Mouse (Mus musculus) adrenal gland, adult 2 months (tissue): ENCODE measurements at regions not wholly inside any gene's neighbourhood (a gene's known extent, or its start where the extent isn't known, plus 50 kb on each side); places are given as distances from the start of the nearest gene placed in this dataset.

Source experiments
- DNase-seq: peaks from one replicate; pipeline ENCODE4 v3.0.0; 2021

DNA sequence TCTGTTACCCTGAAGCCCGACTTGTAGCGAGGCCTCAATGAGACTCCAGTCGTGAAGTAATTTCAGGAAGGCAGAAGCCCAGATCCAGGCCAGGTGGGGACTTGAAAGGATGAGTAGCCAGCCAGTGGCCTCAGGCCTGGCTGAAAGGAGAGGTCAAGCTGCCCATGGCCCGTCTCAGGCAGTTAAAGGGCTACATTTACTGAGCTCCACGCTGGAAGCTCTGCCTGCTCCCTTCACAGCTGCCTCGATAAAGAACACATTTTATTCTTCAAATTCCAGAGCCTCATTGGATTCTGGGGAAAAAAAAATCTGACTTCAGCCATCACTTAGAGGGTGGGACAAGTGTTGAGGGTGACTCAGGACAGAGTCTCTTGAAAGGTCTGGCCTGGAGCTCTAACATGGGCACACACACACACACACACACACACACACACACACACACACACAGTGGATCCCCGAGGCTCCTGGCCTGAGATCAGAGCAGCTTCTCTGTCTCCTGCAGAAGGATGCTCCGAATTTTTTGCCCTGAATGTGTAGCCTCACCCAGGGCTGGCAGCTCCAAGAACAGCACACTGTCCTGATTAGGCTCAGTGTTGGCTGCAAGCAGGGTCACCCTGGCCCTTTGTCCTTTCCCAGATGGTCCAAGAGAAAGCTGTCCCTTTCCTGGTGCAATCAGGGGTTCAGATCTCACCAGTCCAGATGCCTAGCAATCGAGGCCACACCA lies 53.0 kb downstream of the Gadd45g start:
- peak; percentile 47 for DNase-seq

DNA sequence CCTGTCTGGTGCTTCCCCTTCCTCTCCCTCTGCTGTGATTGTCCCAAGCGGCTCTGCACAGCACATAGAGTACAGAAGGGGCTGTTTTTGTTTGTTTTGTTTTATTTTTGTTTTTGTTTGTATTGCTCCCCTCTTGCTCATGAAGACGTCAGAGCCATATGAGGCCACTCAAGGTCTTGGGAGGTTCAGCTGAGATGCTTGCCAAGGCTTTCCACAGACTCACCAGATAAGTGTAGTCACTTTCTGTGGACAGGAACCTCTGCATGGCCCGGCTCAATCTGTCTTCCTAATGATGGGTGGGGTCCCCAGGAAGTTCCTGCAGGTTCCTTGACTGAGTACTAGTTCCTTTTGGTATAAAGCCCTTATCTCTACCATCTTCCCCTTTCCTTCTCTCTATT lies 53.6 kb downstream of the Gadd45g start:
- peak; percentile 63 for DNase-seq

DNA sequence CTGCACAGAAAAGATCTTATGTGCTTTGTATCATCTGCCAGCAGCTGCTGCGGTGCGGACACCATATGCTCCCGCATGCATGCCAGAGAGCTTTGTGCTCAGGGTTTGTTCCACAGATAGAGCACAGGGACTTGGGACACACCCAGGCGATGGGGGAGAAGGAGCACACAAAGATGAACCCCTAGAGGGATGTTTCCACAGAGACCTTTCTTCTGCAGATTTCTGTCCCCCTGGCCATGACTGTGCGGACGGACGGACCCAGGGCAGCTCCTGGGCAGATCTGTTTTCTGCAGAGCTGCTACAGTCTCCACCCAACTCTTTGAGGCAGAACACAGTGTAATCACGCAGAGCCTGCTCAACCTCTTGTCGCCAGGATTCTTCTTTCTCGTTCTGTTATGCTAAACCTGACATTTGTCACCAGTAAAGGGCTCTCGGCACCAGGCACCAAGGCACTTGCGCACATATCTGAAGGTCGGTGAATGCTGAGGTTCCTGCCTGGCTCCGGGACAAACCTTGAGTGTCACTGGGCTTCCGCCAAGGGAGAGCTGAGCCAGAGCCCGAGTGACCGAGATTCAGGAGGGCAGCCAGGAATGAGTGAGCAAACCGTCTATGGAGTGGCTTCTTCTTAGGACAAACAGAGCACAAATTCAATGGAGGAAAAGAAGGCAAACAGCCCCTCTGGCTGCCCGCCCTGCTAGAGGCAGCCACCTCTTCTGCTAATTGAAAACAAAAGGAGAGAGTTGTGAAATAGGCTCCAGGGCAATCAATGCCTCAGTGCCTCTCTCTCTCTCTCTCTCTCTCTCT lies 56.2 kb downstream of the Gadd45g start:
- peak; percentile 96 for DNase-seq

DNA sequence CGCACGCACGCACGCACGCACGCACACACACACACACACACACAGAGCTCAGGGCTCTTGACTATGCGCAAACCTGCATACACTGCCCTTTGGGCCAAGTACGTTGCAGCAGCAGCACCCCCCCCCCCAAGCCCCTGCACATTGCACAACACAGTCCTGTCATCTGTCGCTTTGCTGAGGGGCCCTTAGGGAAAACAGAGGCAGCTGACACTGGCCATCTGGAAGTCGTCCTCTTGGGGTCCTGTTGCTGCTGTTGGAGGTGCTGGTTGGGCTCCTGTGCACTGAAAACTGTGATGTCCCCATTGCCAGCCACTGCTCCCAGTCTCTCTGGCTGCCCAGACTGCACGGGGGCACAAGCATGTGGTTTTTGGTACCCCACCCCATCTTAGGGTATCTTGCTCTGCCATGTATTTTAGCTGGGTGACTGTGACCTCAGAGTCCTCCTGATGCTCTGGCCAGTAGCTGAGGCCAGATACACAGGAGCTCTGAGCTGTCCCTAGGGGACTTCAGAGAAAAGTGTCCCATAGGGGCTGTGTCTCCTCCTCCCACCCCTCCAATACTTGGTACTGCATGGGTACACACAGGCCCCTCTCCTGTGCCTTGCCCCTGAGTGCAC lies 57.0 kb downstream of the Gadd45g start:
- DNase-seq, result peak; percentile 30

DNA sequence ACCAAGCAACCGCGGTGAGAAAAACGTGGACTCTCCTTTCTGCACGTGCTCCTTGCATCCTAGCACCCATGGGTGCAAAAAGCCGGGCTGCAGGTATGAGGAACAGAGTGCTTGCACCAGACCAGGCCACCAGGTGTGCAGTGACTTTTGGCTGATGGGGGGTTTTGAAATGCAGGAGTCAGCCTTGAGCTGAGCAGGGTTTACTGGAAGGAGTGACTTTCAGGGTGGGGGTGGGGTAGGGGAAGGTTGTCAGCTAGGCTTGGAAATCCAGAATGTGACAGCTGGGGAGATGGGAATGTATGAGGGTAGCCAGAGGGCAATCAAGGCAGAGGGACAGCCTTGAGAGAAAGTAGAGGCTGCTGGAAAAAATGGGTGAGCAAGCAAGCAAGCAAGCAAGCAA lies 58.8 kb downstream of the Gadd45g start:
- DNase-seq, result no peak

DNA sequence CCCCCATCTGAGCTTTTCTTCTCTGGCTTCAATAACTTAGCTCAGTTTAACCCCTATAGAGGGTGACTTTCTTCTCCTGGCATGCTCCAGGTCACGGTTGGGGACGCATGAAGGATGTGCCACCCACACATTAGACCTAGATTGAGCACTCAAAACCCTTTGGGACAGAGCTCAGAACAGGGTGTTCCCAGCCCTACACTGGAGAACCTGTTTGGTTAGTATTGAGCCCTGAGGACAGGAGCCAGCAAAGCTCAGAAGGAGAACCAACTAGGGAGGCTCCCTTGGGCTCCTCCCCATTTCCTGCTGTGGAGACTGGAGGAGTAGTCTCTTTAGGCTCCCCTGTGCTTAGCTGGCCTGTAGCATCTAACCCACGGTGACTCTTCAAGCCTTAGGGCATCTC lies 59.6 kb downstream of the Gadd45g start:
- DNase-seq, result no peak

DNA sequence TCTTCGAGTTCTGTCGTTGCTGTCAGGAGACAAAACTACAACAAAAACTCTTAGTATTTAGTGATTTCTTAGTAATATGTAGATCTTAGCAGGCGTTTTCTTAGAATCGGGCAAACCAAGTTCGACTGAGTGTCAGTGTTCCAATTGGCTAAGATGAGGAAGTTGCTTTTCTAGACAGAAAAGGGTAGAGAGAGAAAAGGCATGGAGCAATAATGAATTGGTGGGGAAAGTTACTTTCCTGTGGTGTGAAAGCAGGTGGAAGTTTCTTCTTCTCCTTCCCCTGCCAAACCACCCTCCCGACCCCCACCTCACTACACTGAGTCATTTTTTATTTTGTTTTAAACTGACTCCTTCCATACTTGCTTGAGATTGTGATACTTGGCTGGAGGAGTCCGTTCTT lies 62.0 kb downstream of the Gadd45g start:
- DNase-seq, result no peak

DNA sequence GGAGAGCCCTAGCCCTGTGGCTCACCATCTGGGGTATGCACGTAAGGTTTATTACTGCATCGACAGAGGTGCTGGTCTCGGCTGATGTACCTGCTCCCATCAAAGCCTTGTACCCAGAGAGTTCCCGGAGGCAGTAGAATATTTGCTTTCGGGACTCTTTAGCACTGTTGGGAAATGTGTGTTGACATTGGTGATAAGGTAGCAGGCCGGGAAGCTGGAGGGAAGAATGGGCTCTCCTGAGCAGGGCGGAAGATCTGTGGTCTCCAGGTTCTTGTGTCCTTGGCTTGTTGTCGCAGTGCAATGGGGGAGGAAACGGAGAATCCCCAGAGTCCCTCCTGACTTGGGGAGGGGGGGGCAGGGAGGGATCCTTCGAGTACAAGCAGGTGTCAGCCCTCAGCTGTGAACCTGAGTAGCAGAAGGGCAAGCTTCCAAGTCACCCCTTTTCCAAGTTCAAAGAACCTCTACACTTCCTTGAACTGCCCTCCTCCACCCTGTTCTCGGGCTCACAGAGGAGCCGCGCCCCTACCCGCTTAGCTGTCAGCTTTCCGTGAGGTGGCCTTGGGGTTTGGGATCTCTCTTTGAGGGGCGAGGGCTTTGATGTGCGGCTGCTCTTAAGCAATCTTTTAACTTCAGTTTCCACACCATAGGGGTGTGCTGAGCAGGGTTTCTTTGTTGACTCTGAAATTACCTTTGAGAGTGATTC lies 65.0 kb downstream of the Gadd45g start:
- DNase-seq, result peak; percentile 40

DNA sequence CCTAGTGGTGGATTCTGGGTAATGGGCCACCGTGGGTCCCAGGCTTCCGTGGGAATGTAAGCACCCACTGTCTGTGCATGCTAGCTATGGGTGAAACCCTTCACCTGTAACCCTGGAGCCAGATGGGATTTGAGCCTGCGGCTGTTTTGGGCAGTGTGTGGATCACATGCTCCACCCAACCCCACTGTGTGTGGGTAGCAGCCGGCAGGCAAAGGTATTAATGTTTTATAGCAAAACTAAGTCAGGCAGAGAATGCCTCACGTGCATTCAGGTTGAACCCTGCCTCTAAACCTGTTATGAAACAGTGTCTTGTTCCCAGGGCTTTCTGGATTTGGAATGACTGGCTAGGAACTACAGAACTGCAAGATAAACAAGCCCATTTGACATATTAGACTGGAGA lies 66.0 kb downstream of the Gadd45g start:
- peak; percentile 1 for DNase-seq

DNA sequence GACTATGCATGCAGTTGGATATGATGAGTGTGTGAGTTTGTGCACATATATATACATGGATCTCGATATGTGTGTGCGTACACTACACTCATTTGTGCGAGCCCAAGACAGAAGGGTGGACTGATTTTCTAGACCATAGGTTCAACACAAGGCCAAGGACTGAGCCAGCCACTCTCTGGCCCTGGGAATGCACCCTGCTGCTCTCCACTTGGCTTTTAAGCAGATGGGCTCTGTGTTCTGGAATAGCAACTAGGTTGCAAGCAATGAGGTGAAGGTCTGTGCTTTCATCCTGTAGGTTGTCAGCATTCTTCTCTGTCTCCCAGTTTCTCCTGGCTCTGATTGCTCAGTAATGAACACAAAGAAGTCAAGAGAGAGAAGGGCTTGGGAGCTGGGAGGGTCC lies 66.5 kb downstream of the Gadd45g start:
- peak; percentile 1 for DNase-seq

DNA sequence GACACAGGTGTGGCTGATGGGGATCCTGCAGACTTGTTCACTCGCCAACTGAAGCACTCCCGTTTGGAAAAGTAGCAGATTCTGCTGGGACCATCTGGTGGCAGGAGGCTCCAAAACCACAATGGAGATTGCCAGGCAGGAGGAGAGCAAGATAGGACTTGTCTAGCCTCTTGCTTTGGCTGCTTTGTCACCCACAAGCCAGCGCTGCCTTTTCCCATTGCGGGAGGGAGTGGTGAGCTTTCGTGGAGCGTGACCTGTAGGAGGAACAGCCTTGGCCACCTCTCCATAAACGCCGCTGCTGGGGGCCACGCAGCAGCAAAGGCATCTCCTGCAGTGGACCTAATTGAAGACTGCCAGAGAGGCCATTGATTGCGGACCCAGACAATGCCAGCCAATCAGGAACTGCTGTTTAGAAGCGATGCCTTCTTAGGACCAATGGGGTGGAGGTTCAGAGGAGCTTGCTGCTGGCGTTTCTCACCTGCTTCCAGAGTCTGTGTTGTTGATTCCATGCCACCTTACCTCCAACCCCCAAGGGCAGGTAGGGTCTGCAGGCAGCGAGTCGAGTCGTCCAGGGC lies 70.3 kb downstream of the Gadd45g start:
- DNase-seq, result no peak

DNA sequence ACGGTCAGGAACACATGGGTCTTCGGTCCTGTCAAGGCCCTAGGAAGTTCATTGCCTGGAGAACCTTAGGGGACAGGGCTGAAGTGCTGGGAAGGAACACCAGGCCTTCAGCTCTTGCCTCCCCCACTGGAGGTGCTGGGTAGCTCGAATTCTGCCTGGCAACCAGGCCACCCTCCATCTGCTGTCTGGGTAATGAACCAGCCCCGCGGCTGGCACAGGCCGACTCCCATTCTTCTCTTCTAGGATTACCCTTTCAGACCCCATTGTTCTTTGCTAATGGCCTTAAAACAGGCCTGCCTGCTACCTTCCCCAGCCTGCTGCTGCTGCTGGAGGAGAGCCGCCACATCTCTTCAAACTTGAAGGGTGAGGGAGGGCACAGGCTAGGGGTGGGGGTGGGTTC lies 71.2 kb downstream of the Gadd45g start:
- DNase-seq, result no peak

DNA sequence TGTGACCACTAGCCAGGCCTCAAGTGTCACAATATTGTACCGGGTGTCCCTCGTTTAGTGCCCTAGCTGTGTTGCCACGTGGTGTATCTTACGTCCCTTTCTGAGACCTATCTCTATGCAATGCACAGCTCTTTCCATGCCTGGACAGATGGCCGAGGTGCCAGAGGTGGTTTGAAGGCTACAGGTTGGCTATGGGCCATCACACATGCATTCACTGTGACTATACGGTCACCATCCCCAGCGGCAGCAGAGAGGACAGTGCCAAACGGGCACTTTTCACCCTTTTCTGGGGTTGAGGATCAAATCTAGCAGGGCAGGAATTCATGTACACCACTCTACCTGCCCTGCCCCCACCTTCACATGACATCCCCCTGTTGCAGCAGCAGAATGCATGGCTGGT lies 71.6 kb downstream of the Gadd45g start:
- DNase-seq, result no peak

DNA sequence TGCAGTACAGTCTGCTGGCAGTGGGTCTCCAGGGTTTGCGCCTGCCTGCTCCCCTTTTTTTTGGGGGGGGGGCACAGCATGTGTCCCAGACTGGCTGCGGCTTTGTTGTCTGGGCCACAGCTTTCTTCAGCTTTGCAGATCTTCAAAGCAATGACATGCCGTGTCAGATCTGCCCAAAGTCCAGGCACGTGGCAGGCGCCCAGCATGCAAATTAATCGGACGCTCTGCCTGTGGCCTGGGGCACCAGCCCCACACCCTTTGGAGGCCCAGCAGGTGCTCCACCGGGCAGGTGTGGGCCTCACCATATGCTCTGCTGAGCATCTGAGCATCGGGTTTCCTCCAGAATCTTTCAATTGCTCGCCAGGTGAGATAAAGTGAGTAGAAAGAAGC lies 72.3 kb downstream of the Gadd45g start:
- DNase-seq, result no peak

DNA sequence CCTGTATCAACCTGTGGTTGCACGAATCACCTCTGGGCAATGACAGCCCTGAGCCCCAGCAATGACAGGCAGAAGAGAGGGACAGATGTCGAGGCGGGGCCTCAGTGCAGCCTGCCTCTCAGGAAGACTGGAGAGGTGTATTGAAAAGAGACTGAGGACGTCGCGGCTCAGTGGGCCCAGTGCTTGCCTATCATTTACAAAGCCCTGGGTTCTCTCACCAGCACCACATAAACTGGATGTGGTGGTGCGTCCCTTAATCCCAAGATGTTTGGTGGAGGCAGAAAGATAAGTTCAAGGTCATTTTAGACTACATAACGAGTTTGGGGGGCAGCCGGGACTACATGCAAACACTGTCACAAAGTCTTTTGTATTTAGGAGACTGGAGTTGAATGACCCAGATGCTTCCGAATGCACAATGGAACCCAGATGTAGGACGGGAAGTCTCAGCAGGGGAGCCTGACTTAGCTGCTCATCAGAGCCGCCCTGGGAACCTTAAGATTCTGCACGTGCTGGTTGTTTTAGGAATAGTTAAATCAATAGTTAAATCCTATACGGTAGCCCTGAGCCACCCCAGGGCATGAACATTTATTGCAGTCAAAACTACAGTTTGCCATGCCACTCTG lies 72.8 kb downstream of the Gadd45g start:
- DNase-seq, result no peak

DNA sequence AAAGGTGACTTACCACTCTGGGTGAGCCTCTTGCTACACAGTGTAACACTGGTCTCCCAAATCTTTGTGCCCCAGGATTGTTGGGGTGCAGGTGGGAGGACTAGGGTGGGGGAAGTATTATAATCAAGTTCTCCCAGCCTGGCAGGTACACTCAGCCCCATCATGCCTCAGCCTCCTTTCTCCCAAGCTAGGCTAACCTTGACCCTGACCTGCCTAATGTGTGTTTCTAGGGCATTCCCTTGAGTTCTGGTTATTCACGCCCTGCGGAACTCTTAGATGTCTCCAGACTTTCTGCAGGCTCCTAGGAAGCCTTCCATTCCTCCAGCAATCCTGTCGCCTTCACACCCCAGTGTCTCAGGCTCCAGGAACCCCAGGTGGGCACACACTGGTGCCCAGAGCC lies 73.5 kb downstream of the Gadd45g start:
- DNase-seq, result no peak

DNA sequence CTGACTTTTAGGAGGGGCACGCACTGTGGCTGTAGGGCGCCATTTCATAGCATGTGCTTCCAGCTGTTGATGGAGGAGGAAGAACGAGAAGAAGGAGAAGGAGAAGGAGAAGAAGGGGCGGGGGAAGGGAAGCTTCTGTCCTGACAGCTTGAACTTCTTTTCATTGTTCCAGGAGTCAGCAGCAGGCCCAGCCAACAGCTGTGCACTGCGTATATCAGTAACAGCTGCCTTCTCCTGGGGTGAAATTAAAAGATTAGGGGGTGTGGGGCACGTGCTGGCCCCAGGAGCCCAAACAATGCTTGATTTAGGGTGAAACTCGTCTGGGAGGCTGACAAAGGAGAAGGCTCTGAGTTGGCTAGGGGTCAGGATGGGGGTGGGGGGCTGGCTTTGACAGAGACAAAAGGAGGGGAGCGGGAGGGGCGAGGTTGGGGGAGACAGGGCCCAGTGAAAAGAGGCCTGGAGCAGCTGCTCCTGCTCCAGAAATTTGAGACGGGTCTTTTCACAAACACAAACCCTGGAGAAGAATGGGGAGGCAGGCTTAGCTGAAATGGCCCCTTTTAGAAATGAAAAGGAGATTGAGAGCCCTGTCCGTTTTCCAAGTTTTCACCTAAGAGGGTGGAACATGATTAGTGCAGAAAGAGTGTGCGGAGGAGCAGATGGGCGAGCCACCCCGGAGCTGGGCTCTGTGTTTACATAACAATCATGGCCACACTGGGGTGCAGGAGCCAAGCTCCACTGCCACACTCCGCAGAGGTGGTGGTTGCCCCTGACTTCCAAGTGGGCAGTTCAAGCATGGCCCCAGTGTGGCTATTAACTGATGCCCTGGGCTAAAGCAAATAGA lies 74.3 kb downstream of the Gadd45g start:
- no peak for DNase-seq

DNA sequence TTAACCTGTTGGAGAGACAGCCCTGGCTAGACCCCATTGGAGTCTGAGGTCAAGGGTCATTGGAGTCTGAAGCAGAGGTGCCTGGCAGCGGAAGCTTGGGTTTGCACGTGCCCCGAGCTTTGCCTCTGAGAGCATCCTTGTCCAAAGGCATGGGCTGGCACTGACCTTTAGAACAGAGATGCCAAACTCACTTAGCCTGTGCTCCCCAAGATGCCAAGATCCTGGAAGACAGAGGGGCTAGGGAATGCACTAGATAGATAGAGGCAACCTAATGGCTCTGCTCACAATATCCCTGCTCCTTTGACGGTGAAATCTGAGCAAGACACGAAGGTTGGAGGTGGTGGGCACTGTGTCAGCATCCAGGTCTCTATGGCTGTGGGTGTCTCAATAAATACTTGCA lies 75.1 kb downstream of the Gadd45g start:
- DNase-seq, result no peak

DNA sequence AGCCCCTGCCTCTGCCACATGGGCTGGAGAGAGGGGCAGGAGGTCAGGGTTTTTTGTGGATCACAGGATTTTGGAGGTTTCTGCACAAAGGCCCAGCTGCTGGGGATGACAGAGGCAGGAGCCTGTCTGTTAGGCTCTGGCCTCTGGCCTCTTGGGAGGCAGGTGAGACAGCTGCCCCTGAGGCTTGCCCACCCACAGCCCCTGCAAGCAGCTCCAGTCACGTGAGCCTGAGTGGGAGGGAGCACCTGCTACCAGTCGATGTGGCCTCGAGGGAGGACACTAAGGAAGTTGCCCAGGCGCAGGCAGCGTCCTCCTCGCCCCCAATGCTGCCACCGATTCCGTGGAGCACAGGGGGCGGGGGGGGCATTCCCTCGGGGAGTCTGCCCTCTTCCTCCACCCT lies 80.3 kb downstream of the Gadd45g start:
- no peak for DNase-seq

DNA sequence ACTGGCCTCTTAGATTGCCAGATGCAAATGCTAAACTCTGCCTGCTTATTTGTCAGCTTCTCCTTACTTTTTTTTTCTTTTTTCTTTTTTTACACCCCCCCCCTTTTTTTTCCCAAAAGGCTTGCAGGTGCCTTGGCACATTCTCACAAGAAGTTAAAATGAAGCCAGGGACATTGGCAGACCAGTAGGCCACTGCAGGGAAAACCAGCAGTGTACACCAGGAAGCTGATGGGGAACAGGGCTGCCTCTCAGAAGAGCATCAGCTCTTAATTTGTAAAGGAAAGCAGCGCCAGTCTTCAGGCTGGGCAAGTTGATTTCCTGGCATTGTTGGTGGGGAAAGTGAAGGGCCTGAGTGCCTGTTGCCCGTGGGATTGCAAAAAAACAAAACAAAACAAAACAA lies 83.3 kb downstream of the Gadd45g start:
- DNase-seq, result no peak

DNA sequence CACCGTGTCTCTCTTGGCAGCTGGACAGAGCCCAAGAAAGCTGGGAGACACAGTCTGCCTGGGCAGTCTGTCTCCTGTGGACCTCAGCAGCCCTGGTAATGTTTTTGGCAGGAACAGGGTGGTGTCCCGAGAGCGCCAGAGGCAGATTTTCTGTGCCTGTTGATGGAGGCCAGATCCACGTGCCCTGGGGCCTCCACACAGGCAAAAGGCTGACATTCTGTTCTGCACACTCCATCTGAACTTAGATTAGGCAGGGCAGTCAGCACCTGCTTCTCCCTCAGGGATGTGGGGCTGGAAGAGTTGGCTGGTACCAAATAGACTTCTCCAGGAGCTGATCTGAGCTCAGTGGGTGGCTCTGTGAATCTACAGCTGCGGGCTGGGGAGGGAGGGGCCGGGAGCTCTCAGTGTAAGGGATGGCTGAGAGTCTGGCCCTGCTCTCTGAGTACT lies 83.8 kb downstream of the Gadd45g start:
- DNase-seq, result peak; percentile 53
